Mouse (Mus musculus): Measurements from ENCODE around the gene Batf2. TPM values are rescaled to one million over a fixed set of nuclear protein-coding genes. Genes with fewer than 3 reads are reported as not detected.
A peak's percentile ranks its signal among the peaks of the same experiment; 100 is the strongest.

Gene Batf2
- polyA plus RNA-seq, 1 experiment from 2014 or later, result 1.3 TPM

DNA sequence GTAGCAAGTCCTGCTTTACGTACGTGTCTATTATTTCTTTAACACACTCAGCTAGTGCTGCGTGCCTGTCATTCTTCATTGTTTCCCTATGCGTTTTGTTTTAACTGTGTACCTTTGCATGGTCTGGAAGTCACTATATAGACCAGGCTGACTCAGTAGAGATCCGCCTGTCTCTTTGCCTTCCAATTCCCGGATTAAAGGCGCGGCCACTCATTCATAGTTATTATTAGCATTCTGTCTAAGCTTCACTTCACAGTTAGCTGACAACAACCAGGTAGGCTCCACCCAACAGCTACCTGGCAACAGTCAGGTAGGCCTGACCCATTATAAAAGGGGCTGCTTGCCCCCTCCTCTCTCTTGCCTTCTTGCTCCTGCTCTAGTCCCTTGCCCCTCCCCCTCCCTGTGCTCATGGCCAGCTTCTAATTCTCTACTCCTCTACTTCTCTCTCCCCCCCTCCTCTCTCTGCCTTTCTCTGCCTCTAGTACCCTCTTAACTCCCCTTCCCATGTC, 22.1 kb upstream of the Batf2 start:
- 0 out of 2 replicates have a peak, but pooled peaks have one; percentile 1 for ATAC-seq
- Histone ChIP-seq H3K4me1 (replicated peaks; ENCODE audit: control insufficient read depth, insufficient read depth, low read length) (no peaks in the 10 kb centered on the region; the same call in 1 of the 2 replicates), H3K9me3 (ENCODE audit: control insufficient read depth) (no peaks in the 10 kb centered on the region), H3K27me3 (replicated peaks; ENCODE audit: control insufficient read depth, insufficient read depth, low read length) (no peaks in the 10 kb centered on the region), H3K27ac (ENCODE audit: low read depth, low read length) (peak overlapping the region; percentile 91), H3K9ac (ENCODE audit: low read depth, low read length) (peak overlapping the region; percentile 78; the same call in 1 of the 2 replicates), H3K36me3 (ENCODE audit: control insufficient read depth, insufficient read depth) (peaks cover 27% of the 10 kb centered on the region), H3K4me3 (ENCODE audit: low read depth, low read length) (peak overlapping the region; percentile 73), H3K4me2 (replicated peaks; ENCODE audit: low read depth) (peak overlapping the region; percentile 98)
- under 1% methylated on average over 8 of the region's 8 CpGs for WGBS
- TF ChIP-seq CTCF (IDR thresholded peaks at IDR 0.05; ENCODE audit: low read depth), result no peak

DNA sequence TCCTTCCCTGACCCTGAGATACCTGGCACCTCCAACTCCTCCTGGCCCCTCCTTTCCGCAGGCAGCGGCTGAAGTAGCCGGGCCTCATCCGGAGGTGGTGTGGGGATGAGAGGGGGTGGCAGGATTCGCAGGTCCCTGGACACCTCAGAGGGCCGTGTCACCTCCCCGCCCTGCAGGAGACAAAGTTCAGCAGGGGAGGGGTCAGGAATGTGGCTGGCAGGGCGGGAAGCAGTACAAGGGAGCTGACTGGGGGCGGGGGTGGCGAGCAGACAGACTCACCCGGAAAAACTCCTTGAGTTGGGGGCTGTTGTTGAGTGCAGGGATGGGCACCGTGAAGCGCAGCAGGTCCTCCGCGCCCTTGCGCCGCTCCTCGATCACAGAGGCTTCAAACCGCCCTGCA, 19.0 kb upstream of the Batf2 start:
- ATAC-seq, result no peak
- H3K4me2 ChIP-seq (replicated peaks; ENCODE audit: low read depth), result 0 out of 2 replicates have a peak overlapping the region, but pooled peaks have one; percentile 17
- 26% methylated on average over 17 of the region's 19 CpGs for WGBS

DNA sequence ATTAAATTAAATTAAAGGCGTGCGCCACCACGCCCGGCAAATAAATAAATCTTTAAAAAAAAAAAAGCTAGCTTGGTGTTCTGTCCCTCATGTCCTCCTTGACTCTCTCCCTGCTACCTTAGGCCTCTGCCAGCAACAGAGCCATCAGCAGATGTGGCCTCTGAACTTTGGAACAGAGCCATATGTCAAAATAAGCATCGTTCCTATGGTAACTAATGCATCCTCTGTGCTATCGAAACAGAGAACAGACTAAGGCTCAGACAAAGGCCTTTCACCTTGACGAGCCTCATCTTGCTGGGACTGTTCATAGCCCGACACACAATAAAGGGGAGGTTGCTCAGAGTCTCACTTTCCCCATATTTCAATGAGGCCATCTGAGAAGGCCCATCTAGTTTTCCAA, 17.5 kb upstream of the Batf2 start:
- Histone ChIP-seq H3K9me3 (ENCODE audit: control insufficient read depth) (no peaks in the 10 kb centered on the region), H3K4me2 (replicated peaks; ENCODE audit: low read depth) (no peak overlapping the region), H3K4me1 (replicated peaks; ENCODE audit: control insufficient read depth, insufficient read depth, low read length) (no peaks in the 10 kb centered on the region), H3K9ac (ENCODE audit: low read depth, low read length) (no peak overlapping the region), H3K4me3 (ENCODE audit: low read depth, low read length) (no peak overlapping the region), H3K36me3 (ENCODE audit: control insufficient read depth, insufficient read depth) (no peaks in the 10 kb centered on the region), H3K27ac (ENCODE audit: low read depth, low read length) (peak overlapping the region; percentile 29), H3K27me3 (replicated peaks; ENCODE audit: control insufficient read depth, insufficient read depth, low read length) (no peaks in the 10 kb centered on the region)
- TF ChIP-seq CTCF (IDR thresholded peaks at IDR 0.05; ENCODE audit: low read depth), result no peak
- WGBS, result 49% methylated on average over 8 of the region's 8 CpGs
- ATAC-seq, result peak; percentile 59

More for the DNA sequence above, 19.0 kb upstream of the Batf2 start:
- TF ChIP-seq CTCF (IDR thresholded peaks at IDR 0.05; ENCODE audit: low read depth), result no peak
- no peaks in the 10 kb centered on the region; the same call in 1 of the 2 replicates for H3K4me1 ChIP-seq (replicated peaks; ENCODE audit: control insufficient read depth, insufficient read depth, low read length)
- no peaks in the 10 kb centered on the region for H3K27me3 ChIP-seq (replicated peaks; ENCODE audit: control insufficient read depth, insufficient read depth, low read length)
- no peak overlapping the region for H3K9ac ChIP-seq (ENCODE audit: low read depth, low read length)
- no peak overlapping the region for H3K4me3 ChIP-seq (ENCODE audit: low read depth, low read length)
- no peak overlapping the region for H3K27ac ChIP-seq (ENCODE audit: low read depth, low read length)
- H3K9me3 ChIP-seq (ENCODE audit: control insufficient read depth), result no peaks in the 10 kb centered on the region
- H3K36me3 ChIP-seq (ENCODE audit: control insufficient read depth, insufficient read depth), result no peaks in the 10 kb centered on the region

DNA sequence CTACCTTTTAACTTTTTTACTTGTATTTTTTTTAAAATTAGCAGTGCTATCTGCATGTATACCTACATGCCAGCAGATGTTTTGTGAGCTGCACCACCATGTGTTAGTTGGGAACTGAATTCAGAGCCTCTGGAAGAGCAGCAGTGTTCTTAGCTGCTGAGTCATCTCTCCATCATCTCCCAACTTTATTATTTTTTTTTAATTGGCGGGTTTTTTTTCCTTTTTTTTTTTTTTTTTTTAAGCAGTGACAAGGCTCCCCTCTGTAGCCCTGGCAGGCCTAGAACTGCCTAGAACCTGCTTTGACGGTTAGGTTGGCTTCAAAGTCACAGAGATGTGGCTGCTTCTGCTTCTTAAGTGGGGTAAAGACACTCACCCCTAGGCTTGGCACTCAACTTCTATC, 15.9 kb upstream of the Batf2 start:
- 75% methylated on average over 2 of the region's 2 CpGs for WGBS
- no peak overlapping the region for H3K4me3 ChIP-seq (ENCODE audit: low read depth, low read length)
- no peak overlapping the region for H3K9ac ChIP-seq (ENCODE audit: low read depth, low read length)
- ATAC-seq, result no peak
- H3K9me3 ChIP-seq (ENCODE audit: control insufficient read depth), result no peaks in the 10 kb centered on the region
- H3K4me2 ChIP-seq (replicated peaks; ENCODE audit: low read depth), result no peak overlapping the region
- TF ChIP-seq CTCF (IDR thresholded peaks at IDR 0.05; ENCODE audit: low read depth), result no peak
- no peaks in the 10 kb centered on the region for H3K27me3 ChIP-seq (replicated peaks; ENCODE audit: control insufficient read depth, insufficient read depth, low read length)
- no peak overlapping the region for H3K27ac ChIP-seq (ENCODE audit: low read depth, low read length)
- H3K4me1 ChIP-seq (replicated peaks; ENCODE audit: control insufficient read depth, insufficient read depth, low read length), result no peaks in the 10 kb centered on the region
- H3K36me3 ChIP-seq (ENCODE audit: control insufficient read depth, insufficient read depth), result no peaks in the 10 kb centered on the region

DNA sequence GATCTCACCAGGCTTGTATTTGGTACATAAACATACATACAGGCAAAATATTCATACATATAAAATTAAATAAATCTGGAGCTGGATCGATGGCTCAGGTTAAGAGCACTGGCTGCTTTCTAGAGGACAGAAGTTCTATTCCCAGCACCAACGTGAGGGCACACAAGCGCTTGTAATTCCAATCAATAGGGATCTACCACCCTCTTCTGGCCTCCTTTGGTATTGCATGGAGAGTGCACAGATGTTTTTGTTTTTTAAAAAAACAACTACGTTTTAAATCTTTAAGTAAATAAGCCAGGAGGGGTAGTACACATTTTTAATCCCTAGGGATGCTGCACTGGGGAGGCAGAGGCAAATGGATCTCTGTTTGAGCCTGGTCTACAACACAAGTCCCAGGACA, 14.5 kb upstream of the Batf2 start:
- Histone ChIP-seq H3K27me3 (replicated peaks; ENCODE audit: control insufficient read depth, insufficient read depth, low read length) (no peaks in the 10 kb centered on the region), H3K9me3 (ENCODE audit: control insufficient read depth) (no peaks in the 10 kb centered on the region), H3K27ac (ENCODE audit: low read depth, low read length) (no peak overlapping the region), H3K9ac (ENCODE audit: low read depth, low read length) (no peak overlapping the region), H3K4me2 (replicated peaks; ENCODE audit: low read depth) (no peak overlapping the region), H3K4me3 (ENCODE audit: low read depth, low read length) (no peak overlapping the region), H3K4me1 (replicated peaks; ENCODE audit: control insufficient read depth, insufficient read depth, low read length) (no peaks in the 10 kb centered on the region), H3K36me3 (ENCODE audit: control insufficient read depth, insufficient read depth) (no peaks in the 10 kb centered on the region)
- no peak for ATAC-seq
- WGBS, result 27% methylated on average over 4 of the region's 4 CpGs
- peak; percentile 85 for TF ChIP-seq CTCF (IDR thresholded peaks at IDR 0.05; ENCODE audit: low read depth)

DNA sequence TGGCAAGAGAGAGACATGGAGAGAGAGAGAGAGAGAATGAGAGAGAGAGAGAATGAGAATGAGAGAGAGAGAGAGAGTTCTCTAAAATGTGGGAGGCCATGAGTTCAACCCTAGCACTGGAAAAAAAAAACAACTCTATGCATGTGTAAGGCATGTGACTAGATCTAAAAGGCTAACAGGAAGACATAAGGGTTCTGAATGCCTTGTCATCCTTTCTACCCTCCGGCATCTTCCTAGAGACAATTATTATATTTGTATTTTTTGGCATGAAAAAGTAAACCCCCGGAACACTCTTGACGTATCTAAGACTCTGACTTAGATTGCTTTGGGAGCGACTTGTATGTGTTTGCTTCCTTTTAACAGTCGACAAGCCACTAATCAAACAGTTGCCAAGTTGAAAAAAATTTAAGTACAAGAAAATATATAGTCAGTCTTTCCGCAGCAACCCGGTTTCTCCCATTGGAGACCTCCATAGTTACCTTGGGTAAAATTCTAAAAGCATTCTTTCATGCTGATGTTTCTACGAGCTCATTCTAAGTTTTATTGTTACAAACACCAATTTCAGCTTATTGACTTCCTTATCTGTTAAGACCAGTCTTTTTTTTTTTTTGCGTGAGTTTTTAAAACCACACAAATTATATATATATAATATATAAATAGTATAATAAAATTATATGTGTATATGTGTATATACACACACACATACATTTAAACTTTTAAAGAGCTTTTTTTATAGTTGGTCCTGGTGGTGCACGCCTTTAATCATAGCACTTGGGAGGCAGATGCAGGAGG, 13.8 kb upstream of the Batf2 start:
- no peak for ATAC-seq
- peak overlapping the region; percentile 42 for H3K4me3 ChIP-seq (ENCODE audit: low read depth, low read length)
- no peak overlapping the region for H3K9ac ChIP-seq (ENCODE audit: low read depth, low read length)
- no peak for TF ChIP-seq CTCF (IDR thresholded peaks at IDR 0.05; ENCODE audit: low read depth)
- 58% methylated on average over 10 of the region's 10 CpGs for WGBS
- H3K9me3 ChIP-seq (ENCODE audit: control insufficient read depth), result no peaks in the 10 kb centered on the region
- H3K36me3 ChIP-seq (ENCODE audit: control insufficient read depth, insufficient read depth), result no peaks in the 10 kb centered on the region
- no peaks in the 10 kb centered on the region for H3K27me3 ChIP-seq (replicated peaks; ENCODE audit: control insufficient read depth, insufficient read depth, low read length)
- H3K27ac ChIP-seq (ENCODE audit: low read depth, low read length), result peak overlapping the region; percentile 94; the same call in 1 of the 2 replicates
- H3K4me2 ChIP-seq (replicated peaks; ENCODE audit: low read depth), result peak overlapping the region; percentile 69
- no peaks in the 10 kb centered on the region for H3K4me1 ChIP-seq (replicated peaks; ENCODE audit: control insufficient read depth, insufficient read depth, low read length)

All from intestine, postnatal 0 days (tissue).